Mouse (Mus musculus): ENCODE measurements around the gene Fubp3.

DNA sequence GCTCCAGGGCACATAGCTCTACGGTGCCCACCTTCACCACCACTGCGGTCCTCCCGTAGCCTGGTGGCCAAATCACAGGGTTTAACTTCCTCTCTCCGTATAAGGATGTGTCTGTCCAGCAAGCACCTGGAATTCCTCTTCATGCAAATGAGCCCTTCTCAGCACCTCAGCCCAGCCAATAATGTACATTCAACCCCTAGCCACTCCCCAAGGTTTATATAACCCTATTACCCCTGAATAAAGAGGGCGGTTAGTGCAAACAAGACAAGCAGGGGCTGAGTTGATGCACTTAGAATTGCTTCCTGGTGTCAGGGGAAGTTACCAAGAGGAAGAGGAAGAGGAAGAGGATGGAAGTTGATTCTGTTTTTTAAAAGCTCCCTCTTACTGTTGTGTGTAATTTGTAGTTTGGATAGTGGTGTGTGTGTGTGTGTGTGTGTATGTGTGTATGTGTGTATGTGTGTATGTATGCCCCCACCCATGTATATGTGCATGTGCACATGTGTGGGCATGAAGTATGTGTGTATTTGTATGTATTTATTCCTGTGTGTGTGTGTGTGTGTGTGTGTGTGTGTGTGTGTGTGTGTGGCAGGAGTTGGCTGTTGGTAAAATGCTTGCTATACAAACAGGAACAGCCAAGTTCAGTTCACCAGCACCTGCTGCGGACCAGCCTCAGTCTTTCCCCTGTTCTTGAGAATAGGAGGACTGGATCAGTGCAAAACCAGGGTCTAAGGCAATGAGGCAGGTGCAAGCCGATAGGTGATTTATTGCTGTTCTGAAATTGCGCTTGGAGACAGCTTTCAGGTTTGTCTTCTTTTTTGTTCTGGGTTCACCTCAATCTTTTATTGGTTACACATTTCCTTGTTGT, 90.7 kb downstream of the Fubp3 start:
- TF ChIP-seq CTCF (conservative IDR thresholded peaks at IDR 0.05; ENCODE audit: low read length): no peak
- no peak for TF ChIP-seq NANOG (IDR thresholded peaks at IDR 0.05; ENCODE audit: borderline replicate concordance, low read length)
- TF ChIP-seq POU5F1 (IDR thresholded peaks at IDR 0.05; ENCODE audit: borderline replicate concordance, low read length): no peak
